Mouse (Mus musculus) 3134 (cell line): ENCODE measurements around the gene Kdr.

ENCODE experiments used
- DNase-seq: peaks from one replicate; pipeline ENCODE4 v3.0.0-alpha.2; 2011; ENCODE audit warnings: low spot score; ENCODE audit not compliant: insufficient read length; ENCODE audit errors: extremely low read depth

The Kdr gene

DNA sequence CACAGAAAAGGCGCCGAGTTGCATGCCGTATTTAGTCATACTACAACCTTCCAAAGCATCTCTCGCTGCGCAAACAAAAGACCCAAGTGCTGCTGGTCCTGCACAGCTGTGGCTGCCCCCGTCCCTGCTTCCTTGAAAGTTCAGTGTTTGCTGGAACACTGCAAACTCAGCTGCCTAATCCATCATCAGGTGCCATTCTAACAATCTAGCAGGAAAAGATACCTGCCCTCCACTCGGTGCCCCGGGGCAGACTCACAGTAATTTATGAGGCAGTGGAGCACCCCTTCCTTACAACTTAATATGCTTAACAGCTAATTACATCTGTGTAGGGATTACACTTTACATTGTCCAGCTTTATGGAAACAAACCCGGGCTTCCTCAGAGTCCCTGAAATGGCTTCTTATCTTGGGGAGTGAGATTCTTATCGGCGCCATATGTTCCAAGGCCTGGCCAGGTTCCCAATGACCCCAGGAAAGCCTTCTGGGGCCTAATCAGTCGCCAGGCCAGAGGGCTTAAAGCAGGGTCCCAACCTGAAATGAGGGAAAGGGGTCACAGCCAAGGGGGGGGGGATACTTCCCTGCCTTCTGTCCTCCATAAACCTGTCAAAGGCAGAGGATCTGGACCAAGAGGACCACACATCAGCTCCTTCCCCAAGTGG is 56.4 kb downstream of the Kdr start:
- no peak for DNase-seq

DNA sequence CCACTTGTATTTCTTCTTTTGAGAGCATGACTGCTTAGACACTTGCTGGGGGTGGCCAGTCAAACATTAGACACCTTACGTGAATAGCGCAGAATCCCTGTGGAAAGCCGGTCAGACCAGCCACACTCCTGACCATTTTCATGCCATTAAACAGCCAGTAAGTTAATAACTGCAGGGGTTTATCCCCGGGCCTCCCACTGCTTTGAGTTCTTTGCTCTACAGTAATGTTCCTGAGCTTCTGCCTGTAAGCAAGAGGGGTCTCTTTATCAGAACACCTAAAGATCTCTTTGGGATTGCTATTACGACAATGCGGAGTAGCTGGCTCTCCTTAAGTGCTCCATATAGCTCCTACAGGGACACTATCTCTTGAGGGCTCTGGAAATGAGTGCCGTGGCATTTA is 58.7 kb downstream of the Kdr start:
- DNase-seq: no peak

DNA sequence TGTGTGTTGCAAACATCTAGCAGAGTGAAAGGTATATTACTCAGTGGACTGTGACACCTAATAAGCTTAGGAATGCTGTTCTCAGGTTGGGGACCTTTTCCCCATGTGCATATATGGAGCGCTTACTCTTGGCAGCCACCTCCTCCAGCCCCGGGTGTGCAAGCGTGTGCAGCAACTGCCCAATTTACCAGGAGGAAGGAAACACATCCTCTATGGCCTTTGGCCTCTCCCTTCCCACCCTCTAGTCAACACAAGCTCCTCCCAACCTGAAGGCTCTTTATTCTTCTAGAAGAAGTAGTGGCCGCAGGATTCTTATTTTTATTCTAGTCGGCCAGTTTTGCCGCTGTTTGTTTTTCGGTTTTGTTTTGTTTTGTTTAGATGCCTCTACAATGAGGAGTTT is 60.1 kb downstream of the Kdr start:
- DNase-seq: no peak

DNA sequence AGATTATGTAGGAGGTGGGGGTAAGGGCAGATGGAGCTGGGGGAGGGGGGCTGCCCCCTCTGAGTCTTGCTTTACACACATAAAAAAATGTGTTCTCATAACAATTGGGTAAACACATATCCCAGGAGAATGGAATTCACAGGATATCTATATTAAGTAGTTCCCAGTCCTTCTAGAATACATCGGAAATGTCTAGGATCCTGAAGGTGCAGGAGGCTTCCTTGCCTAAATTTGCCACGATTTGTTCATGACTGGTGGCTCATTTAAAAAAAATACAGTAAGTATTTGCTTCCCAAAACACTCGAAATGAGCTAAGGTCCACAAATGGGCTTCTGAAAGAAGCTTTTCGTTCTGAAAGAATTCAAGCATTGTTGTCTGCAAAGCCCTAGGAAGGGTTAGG is 61.0 kb downstream of the Kdr start:
- no peak for DNase-seq

DNA sequence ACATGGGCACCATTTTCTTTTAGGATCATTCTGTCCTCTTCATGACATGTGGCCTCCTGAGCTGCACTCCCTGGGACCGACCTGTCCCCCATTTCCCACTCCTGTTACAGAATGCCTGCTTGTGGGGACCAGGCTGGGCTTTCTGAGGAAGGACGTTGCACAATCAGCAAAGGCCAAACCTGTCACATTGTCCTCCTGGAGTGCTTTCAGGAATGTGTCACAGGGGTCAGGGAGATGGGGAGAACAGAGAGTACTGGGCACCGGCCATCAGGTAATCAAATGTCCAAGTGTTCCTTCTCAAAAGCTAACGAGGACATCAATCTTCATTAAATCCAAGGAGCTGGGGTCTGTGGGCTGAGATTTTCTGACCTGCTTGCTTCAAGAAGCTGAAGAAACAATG is 72.2 kb downstream of the Kdr start:
- DNase-seq: no peak

DNA sequence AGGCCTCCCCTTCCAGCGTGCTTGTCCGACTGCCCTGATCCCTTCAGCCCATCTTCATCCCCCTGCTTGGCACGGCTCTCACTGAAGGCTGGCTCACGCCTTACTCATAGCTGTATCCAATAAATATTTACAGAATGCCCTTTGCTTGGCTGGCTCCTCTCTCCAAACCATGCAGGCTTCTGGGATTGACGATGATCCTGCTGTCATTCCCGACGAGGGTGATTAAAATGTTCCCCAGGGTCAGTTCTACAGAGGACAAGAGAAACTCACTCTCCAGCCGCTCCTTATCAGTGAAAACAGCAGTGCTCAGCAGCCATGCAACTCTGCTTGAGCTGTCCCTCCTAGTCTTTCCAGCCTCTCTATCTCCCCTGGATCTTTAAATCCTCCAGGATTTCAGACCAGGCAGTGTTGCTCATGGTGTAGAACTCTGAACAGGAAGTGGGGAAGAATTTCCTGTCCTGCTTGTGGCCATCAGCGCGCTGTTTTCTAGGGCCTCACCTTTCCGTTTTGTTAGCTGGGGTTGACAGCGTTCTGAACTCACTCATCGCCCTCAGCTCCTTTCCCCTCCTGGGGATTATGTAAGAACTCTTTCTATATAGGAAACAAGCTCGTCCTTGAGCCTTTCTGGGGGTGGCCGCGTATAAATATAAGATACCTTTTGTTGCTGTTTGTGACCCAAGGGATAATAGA is 77.9 kb downstream of the Kdr start:
- no peak for DNase-seq

DNA sequence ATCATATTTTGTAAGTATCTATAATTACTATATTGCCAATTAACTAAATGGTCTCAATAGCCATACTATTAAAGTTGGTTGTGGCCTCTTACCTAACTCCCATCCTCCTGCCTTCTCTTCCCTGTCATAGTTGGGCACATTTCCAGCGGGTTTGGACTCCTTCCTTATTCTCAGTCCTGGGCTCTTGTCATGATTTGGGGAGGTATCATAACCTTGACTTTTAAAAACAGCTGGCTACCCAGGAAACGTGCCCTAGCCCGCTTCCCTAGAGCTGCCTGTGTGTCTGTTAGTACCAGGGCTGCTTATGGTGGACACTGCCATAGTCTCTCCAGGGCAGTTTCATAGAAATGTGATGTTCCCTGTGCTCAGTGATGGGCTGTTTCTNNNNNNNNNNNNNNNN is 82.9 kb downstream of the Kdr start:
- DNase-seq: no peak

DNA sequence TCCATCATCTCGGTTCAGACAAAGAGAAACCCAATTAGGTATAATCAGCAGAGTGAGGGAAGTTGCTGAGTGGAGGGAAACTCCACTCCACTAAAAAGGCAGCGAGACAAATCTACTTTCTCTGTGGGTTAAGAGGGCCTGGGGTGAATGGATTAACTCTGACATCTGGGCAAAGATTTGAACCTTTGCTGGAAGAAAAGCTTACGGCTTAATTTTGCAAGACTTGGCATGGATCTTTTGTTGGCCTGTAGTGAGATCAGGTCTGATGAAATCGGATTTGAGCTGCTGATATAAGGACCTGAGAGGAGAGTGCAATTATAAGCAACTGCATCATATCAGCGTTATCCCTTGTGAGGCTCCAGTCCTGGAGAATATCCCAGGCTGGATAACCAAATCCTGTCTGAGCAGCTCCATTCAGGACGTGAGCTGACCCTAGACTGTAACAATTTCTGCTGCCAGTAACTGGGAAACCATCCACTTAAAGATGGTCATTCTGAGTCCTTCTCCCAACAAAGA is 85.2 kb downstream of the Kdr start:
- no peak for DNase-seq
